Mouse (Mus musculus) heart, embryonic 15.5 days (tissue): Measurements from ENCODE around the gene Hmcn1. TPM values are rescaled to one million over a fixed set of nuclear protein-coding genes. Genes with fewer than 3 reads are reported as not detected.

Source experiments
- polyA plus RNA-seq: library from polyadenylated mRNA; unstranded; fragments of >200 nt; fragmentation: Nextera tagmentation; extraction: Ambion mirVana; gene quantifications from 2 replicates; pipeline ENCODE4 v1.2.1, GENCODE M21; 2015

Gene Hmcn1
- polyA plus RNA-seq, 1 experiment from 2014 or later: 21.0 TPM

Other genes starting within 250 kb of the Hmcn1 start
- gene Gm47985, start 189.1 kb upstream of the Hmcn1 start, polyA plus RNA-seq: 0.09 TPM in 1 of 2 replicates, not detected in the other
- not detected in 2 replicates for gene Gm8947, start 198.9 kb upstream of the Hmcn1 start, polyA plus RNA-seq
- gene Gm47995, start 205.0 kb upstream of the Hmcn1 start, polyA plus RNA-seq: not detected in 2 replicates
- gene 3110040M04Rik, start 210.7 kb upstream of the Hmcn1 start, polyA plus RNA-seq: not detected in 2 replicates
- not detected in 2 replicates for gene Gm47996, start 216.7 kb upstream of the Hmcn1 start, polyA plus RNA-seq